Mouse (Mus musculus) spleen, adult 10 weeks (tissue): Measurements from ENCODE around the gene Kremen2. TPM values are rescaled to one million over a fixed set of nuclear protein-coding genes. Genes with fewer than 3 reads are reported as not detected.

ENCODE experiments used
- polyA plus RNA-seq: library from polyadenylated mRNA; stranded (reverse); fragments of 350-450 nt; fragmentation: Illumina TruSeq; extraction: RNeasy Lipid Tissue Mini Kit (QIAGEN cat#74804); gene quantifications from one replicate; pipeline ENCODE4 v1.2.3, GENCODE M21; 2015; ENCODE audit warnings: low replicate concordance; ENCODE audit not compliant: insufficient read depth

Gene Kremen2
- polyA plus RNA-seq, result 0.28 TPM

DNA sequence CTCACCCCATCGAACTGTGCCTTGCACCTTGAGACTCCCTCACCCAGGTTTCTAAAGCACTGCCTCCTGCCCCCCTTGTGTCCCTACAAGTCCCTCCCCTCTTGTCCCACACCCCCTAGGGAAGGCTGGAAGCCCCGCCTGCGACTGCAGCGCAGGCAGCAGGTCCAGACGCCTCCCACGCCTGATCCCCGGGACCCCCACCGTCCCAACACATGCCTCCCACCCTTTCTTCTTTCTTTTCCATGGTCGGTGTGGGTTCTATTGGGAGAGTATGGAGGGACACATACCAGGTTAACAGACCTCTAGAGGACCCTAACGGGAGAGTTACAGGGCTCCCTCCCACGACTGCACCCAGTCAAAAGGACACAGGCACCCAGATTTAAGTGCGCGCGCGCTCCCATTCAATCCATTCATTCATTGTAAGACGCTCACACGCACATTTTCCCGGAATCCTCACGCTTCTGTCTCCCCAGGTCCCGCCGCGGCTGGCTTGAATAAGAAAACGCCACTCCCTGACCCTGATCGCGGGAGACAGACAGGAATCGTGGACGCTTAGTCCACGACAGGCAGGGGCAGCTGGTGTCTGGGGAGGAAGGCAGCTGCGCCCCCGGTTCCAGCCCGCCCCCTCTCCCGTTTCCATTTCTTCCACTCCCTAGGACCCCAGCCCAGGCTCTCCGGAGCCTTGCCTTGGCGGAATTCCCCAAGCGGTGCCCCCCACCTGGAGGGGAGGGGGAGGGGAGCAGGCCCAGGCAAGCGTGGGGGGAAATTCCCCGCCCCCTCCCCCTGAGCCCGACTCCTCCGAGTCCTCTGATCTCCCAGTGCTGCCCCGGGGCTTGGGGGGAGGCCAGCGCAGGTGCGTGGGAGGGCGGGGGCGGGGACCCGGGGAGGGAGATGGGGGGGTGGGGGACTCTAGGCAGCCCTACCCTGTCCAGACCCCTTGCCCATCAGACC lies at the start of gene Kremen2:
TSS of gene Kremen2 (minus strand) at position 533 of the 951 bp plus-strand sequence.

DNA sequence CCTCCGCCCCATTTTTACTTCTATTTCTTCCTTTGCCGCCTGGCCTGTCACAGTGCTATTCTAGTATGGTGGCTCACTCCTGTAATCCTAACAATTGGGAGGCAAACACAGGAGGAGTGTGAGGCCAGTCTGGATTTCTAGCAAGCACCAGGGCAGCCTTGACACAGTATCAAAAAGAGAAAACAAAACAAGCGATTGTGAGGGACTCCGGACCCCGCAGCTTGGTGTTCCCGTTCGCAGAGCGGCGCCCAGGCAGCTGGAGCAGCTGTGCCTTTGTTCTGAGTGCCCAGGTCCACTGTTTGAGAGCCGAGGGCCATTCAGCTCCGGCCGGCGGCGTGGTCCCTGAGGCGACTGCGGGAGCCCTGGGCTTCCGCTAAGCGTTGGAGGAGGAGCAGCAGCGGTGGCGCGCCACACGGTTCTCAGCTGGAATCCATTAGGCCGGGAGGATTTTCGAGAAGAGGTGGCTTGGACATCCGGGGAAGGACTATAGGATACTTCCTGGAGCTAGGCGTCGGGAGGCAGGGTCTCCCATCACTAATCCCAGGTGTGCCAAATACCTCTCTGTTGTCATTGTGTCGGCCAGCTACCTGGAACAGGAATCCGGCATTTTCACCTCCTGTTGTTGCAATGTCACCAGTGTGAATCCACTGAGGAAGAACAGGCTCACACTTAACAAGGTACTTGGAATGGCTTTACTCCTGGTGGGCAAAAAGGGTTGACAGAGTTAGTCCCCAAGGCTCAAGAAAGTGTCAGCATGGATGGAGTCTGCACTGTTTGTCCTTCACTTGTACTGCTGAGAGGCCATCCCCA lies 44.8 kb upstream of the Kremen2 start, which contains the start of gene Srrm2:
TSS of gene Srrm2 (plus strand) at position 264 of the 810 bp plus-strand sequence.

DNA sequence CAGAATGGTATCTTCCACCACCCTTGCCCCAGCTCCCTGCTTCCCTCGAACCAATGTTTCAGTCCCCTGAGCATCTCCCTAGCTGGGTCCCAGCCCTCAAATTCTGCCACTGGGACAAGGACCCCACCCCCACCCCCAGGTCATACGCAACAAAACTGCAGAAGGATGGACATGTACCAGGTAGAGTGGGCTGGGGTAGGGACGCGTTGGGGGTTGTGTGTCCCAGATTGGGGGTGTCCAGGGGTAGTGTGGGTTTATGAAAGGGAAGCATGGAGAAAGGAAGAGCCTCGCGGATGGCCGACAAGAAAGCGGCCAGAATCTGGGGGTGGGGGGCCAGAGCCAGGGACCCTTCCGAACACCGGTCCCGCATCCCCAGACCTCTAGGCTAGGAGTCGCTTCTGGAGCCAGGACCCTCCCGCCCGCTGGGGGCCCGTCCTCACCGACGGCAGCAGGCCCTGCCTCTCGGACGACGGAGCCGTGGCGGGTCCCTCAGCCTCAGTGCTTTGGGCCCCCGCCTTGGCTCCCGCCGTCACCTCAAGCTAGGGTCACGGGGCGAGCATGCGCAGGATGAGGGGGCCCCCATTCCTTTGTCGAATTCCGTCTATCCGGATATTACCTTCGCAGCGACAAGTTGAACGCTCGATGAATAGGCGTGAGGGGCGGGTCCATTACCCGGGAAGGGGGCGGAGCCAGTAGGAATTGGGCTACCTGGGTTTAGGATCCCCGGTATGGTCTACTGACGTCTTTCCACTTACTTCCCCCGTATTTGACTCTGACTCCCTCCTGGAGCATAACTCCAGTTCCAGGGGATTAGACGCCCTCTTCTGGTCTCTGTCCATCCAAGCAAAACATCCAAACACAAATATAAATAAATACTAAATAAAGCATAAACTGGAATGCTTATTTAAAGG lies 40.2 kb upstream of the Kremen2 start, which contains the start of gene Flywch2:
TSS of gene Flywch2 (minus strand) at position 521 of the 911 bp plus-strand sequence.

DNA sequence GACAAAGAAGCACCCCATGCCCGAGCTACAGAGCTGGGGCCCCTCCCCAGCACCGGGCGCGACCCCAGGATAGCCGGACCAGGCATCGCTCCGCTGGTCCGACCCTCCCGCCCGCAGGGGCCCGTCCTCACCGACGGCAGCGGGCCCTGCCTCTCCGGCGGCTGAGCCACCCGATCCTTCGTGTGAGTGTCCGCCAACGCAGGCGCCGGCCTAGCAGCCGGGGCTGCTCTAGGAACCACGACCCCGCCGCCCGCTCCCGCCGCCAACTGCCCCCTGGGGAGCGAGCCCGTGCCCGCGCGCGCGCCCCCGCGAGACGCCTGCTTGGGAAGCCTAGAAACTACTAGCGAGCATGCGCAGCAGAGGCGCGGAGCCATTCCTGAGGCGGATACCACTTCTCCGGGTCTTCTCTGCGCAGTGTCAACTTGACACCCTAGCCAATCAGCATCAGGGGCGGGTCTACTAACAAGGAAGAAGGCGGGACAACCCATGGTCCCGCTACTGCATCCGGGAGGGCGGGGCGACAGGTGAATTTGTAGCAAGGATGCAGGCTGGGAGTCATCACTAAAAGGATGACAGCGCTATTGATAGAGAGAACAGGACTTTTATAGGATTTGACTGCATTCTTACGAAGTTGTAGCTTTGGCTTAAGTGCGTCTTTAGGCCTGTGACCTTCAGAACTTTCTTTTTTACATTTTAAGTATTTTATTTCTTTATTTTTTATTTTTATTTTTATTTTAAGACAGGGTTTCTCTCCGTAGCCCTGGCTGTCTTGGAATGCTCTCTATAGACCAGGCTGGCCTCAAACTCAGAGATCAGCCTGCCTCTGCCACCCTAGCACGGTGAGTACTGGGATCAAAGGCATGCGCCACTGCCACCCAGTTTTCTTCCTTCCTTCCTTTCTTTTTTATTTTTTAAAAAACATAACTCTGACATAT lies 25.9 kb upstream of the Kremen2 start, which contains the start of gene Flywch1:
TSS of gene Flywch1 (minus strand) at position 319 of the 935 bp plus-strand sequence.

DNA sequence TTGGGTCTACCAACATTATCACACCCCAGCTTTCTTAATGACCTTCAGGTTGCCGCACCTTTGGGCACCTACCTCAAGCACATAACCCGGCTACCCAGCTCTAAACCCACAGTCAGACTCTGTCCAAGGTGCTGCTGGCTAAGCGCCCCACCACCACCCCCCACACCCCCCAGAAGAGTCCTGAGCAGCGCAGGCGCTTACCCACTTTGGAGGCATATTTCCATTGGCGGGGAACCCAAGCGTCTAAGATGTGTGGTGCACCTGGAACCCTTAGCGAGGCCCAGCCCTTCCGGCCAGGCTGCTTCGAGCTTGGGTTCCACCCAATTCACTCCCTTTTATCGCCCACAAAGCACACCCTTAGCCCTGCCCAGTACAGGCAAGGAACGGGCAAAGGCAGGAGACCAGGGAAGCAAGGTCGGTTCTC lies 5.0 kb downstream of the Kremen2 start, which contains the start of gene Paqr4:
TSS of gene Paqr4 (minus strand) at position 270 of the 424 bp plus-strand sequence.

GRCm38 (mm10) chr17:23725999-23726757 lies 19.5 kb downstream of the Kremen2 start, which contains the start of gene Pkmyt1:
Gene Pkmyt1 (plus strand): TSS chr17:23726336.

DNA sequence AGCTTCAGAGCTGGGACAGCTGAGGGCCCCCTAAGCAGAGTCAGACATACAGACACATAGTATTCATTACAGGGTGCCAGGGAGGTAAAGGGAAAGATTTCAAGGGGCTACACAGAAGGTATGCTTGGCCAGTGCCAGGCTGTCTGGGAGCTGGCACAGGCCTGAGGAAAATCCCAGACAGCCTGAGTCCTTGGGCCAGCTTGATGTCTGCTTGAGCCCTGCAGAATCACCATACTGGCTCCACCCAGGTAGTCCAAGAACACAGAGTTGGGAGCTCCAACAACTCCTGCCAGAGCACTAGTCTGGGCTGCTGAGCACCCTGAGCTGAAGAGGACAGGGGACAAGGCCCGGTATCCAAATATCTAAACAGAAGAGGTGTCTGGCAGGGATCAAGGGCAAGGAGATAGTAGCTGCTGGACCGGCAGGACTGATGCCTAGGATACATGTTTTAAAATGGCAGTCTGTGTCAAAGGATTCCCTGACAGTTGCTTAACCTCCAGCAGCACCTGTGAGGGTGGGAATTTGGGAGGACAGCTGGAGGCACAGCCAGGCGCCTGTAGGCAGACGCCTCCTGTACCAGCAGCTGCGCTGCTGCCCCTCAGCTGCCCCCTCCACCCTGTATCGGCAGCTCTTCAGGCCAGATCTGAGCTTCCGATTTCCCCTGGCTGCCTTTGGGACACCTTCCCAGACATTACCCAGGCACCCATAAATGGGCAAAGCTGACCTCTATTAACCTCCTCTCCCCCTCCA lies 23.1 kb downstream of the Kremen2 start, which contains the start of gene 1520401A03Rik:
TSS of gene 1520401A03Rik (minus strand) at position 408 of the 750 bp plus-strand sequence.

Other genes starting within 250 kb of the Kremen2 start
- gene Zfp213, start 181.6 kb downstream of the Kremen2 start, polyA plus RNA-seq, result 4.4 TPM
- 0.72 TPM for gene Zfp13, start 146.3 kb downstream of the Kremen2 start, polyA plus RNA-seq
- not detected for gene Zscan10, start 145.0 kb downstream of the Kremen2 start, polyA plus RNA-seq
- 1.0 TPM for gene Mmp25, start 100.6 kb downstream of the Kremen2 start, polyA plus RNA-seq
- gene Bicdl2, start 85.3 kb downstream of the Kremen2 start, polyA plus RNA-seq, result not detected
- 29.3 TPM for gene Hcfc1r1, start 72.2 kb downstream of the Kremen2 start, polyA plus RNA-seq
- gene Thoc6, start 72.0 kb downstream of the Kremen2 start, polyA plus RNA-seq, result 9.4 TPM
- gene Tnfrsf12a, start 68.4 kb downstream of the Kremen2 start, polyA plus RNA-seq, result 4.0 TPM
- gene Cldn6, start 66.6 kb downstream of the Kremen2 start, polyA plus RNA-seq, result not detected
- not detected for gene Cldn9, start 61.8 kb downstream of the Kremen2 start, polyA plus RNA-seq
- gene 1520401A03Rik, start 23.1 kb downstream of the Kremen2 start, polyA plus RNA-seq, result not detected
- gene Pkmyt1, start 19.5 kb downstream of the Kremen2 start, polyA plus RNA-seq, result 7.6 TPM
- gene Paqr4, start 5.0 kb downstream of the Kremen2 start, polyA plus RNA-seq, result 3.6 TPM
- gene Flywch1, start 25.8 kb upstream of the Kremen2 start, polyA plus RNA-seq, result 9.9 TPM
- 0.57 TPM for gene Flywch2, start 40.2 kb upstream of the Kremen2 start, polyA plus RNA-seq
- gene Srrm2, start 44.7 kb upstream of the Kremen2 start, polyA plus RNA-seq, result 445 TPM
- 39.3 TPM for gene Elob, start 83.3 kb upstream of the Kremen2 start, polyA plus RNA-seq
- gene Prss33, start 90.2 kb upstream of the Kremen2 start, polyA plus RNA-seq, result not detected
- not detected for gene Prss32, start 98.0 kb upstream of the Kremen2 start, polyA plus RNA-seq
- gene Prss41, start 98.3 kb upstream of the Kremen2 start, polyA plus RNA-seq, result 0.12 TPM
- gene Prss21, start 122.2 kb upstream of the Kremen2 start, polyA plus RNA-seq, result not detected
- gene Dcpp1, start 135.0 kb upstream of the Kremen2 start, polyA plus RNA-seq, result not detected
- gene Dcpp2, start 135.0 kb upstream of the Kremen2 start, polyA plus RNA-seq, result not detected
- gene Dcpp3, start 171.6 kb upstream of the Kremen2 start, polyA plus RNA-seq, result not detected
- gene Sbp, start 195.8 kb upstream of the Kremen2 start, polyA plus RNA-seq, result not detected
- gene Sbpl, start 209.4 kb upstream of the Kremen2 start, polyA plus RNA-seq, result not detected
- gene Prss30, start 234.7 kb upstream of the Kremen2 start, polyA plus RNA-seq, result 11.0 TPM